ENCODE assay signal across 9 mouse cellular contexts in genomic region chr13:48782727-48783725, GRCm38 (mm10).
DNase-seq lines count a peak whose midpoint lies in the region; ATAC-seq lines count a peak whose summit lies in the region.
"Had no signal": no experiment of that assay in that cellular context is flagged by ENCODE, and none has a peak within 500 bp of the region (broad histone marks: within the 10 kb centered on the region; RNA-seq: fewer than 3 reads in every experiment).

No protein-coding gene starts in this region.

- H3K4me1 ChIP-seq in hindbrain, embryonic 14.5 days (replicated peaks; ENCODE audit: control insufficient read depth, insufficient read depth, low read length), result peaks cover 9% of the 10 kb centered on the region
- peaks cover 32% of the 10 kb centered on the region for H3K4me1 ChIP-seq in hindbrain, embryonic 13.5 days (replicated peaks)
- peaks cover 2% of the 10 kb centered on the region for H3K4me1 ChIP-seq in forebrain, embryonic 16.5 days (replicated peaks; ENCODE audit: control insufficient read depth, insufficient read depth, low read length)
- peaks cover 29% of the 10 kb centered on the region for H3K4me1 ChIP-seq in midbrain, embryonic 10.5 days

- H3K9me3 ChIP-seq in hindbrain, embryonic 14.5 days (ENCODE audit: control insufficient read depth, low read length), result no peaks in the 10 kb centered on the region
- no peaks in the 10 kb centered on the region for H3K9me3 ChIP-seq in hindbrain, embryonic 13.5 days
- H3K9me3 ChIP-seq in forebrain, embryonic 16.5 days (ENCODE audit: control insufficient read depth, low read length), result no peaks in the 10 kb centered on the region
- no peaks in the 10 kb centered on the region for H3K9me3 ChIP-seq in midbrain, embryonic 10.5 days (replicated peaks)

- DNase-seq in hindbrain, embryonic 14.5 days (ENCODE audit: low spot score), result peak; percentile 26
- peak; percentile 58 for DNase-seq in large intestine, adult 2 months (ENCODE audit: low read depth, low spot score)
- no peak for DNase-seq in midbrain, embryonic 10.5 days (ENCODE audit: low spot score)
- DNase-seq in thymus, postnatal 14 days, result no peak
- no peak for DNase-seq in layer of hippocampus, postnatal 14 days (ENCODE audit: low spot score in 2 of 2)

- H3K4me2 ChIP-seq in hindbrain, embryonic 14.5 days (replicated peaks), result no peak overlapping the region
- H3K4me2 ChIP-seq in hindbrain, embryonic 13.5 days, result no peak overlapping the region
- H3K4me2 ChIP-seq in forebrain, embryonic 16.5 days (ENCODE audit: low read length), result no peak overlapping the region

- no peak overlapping the region for H3K4me3 ChIP-seq in hindbrain, embryonic 14.5 days (replicated peaks; ENCODE audit: low read length)
- no peak overlapping the region for H3K4me3 ChIP-seq in hindbrain, embryonic 13.5 days
- no peak overlapping the region for H3K4me3 ChIP-seq in forebrain, embryonic 16.5 days (replicated peaks; ENCODE audit: low read length)
- H3K4me3 ChIP-seq in midbrain, embryonic 10.5 days, result no peak overlapping the region

- no peaks in the 10 kb centered on the region for H3K27me3 ChIP-seq in hindbrain, embryonic 14.5 days (ENCODE audit: control insufficient read depth, insufficient read depth, low read length)
- H3K27me3 ChIP-seq in hindbrain, embryonic 13.5 days, result peaks cover 5% of the 10 kb centered on the region; the same call in 1 of the 2 replicates
- no peaks in the 10 kb centered on the region for H3K27me3 ChIP-seq in forebrain, embryonic 16.5 days (replicated peaks; ENCODE audit: control insufficient read depth, insufficient read depth, low read length)
- H3K27me3 ChIP-seq in midbrain, embryonic 10.5 days (ENCODE audit: low read depth, poor library complexity, severe bottlenecking), result peaks cover 22% of the 10 kb centered on the region

- H3K36me3 ChIP-seq in hindbrain, embryonic 14.5 days (replicated peaks; ENCODE audit: control insufficient read depth, insufficient read depth), result no peaks in the 10 kb centered on the region
- H3K36me3 ChIP-seq in hindbrain, embryonic 13.5 days, result no peaks in the 10 kb centered on the region
- H3K36me3 ChIP-seq in forebrain, embryonic 16.5 days (ENCODE audit: control insufficient read depth, insufficient read depth), result no peaks in the 10 kb centered on the region
- no peaks in the 10 kb centered on the region for H3K36me3 ChIP-seq in midbrain, embryonic 10.5 days

- no peak for ATAC-seq in hindbrain, embryonic 14.5 days (ENCODE audit: low FRiP score)
- no peak for ATAC-seq in hindbrain, embryonic 13.5 days (ENCODE audit: low FRiP score)
- 0 out of 2 replicates have a peak, but pooled peaks have one; percentile 43 for ATAC-seq in forebrain, embryonic 16.5 days
- ATAC-seq in megakaryocyte-erythroid progenitor cell, adult 5-6 weeks (replicated peaks; ENCODE audit: low FRiP score, low TSS enrichment, poor library complexity, severe bottlenecking), result no peak

- no peak overlapping the region for H3K9ac ChIP-seq in hindbrain, embryonic 14.5 days
- H3K9ac ChIP-seq in hindbrain, embryonic 13.5 days, result no peak overlapping the region
- no peak overlapping the region for H3K9ac ChIP-seq in forebrain, embryonic 16.5 days (replicated peaks; ENCODE audit: low read depth, low read length)
- H3K9ac ChIP-seq: liver, embryonic 14.5 days had no signal

- H3K27ac ChIP-seq in hindbrain, embryonic 14.5 days, result no peak overlapping the region
- no peak overlapping the region for H3K27ac ChIP-seq in hindbrain, embryonic 13.5 days
- H3K27ac ChIP-seq in forebrain, embryonic 16.5 days (ENCODE audit: low read length), result no peak overlapping the region
- peak overlapping the region; percentile 13; the same call in 1 of the 2 replicates for H3K27ac ChIP-seq in midbrain, embryonic 10.5 days (replicated peaks)
- H3K27ac ChIP-seq: liver, embryonic 14.5 days had no signal

- 47% methylated on average over 27 of the region's 27 CpGs for WGBS in hindbrain, embryonic 14.5 days
- WGBS in hindbrain, embryonic 13.5 days, result 44% methylated on average over 27 of the region's 27 CpGs
- WGBS in forebrain, embryonic 16.5 days, result 33% methylated on average over 27 of the region's 27 CpGs
- 20% methylated on average over 27 of the region's 27 CpGs for WGBS in large intestine, adult 2 months
- WGBS in midbrain, embryonic 10.5 days, result 45% methylated on average over 27 of the region's 27 CpGs

Comparison
In these comparisons a context has a peak if more than half of its experiments do, and no peak if none do; other contexts are left out.
1. DNase-seq: peak in hindbrain, embryonic 14.5 days (single experiment) and large intestine, adult 2 months (single experiment); none in midbrain, embryonic 10.5 days (single experiment), thymus, postnatal 14 days (single experiment) and layer of hippocampus, postnatal 14 days (0 of 2).